Mouse (Mus musculus) ES-Bruce4 (cell line): Measurements from ENCODE around the gene Prkce. TPM values are rescaled to one million over a fixed set of nuclear protein-coding genes. Genes with fewer than 3 reads are reported as not detected.

Experiments used
- H3K27ac ChIP-seq: 2 replicates; pipeline ENCODE4 v1.5.1; 2012; ENCODE audit warnings: low read length, inconsistent platforms; ENCODE audit not compliant: insufficient read depth
- H3K27me3 ChIP-seq: 2 replicates; pipeline ENCODE4 v1.6.1; 2012; ENCODE audit warnings: mild to moderate bottlenecking, low read length, inconsistent platforms; ENCODE audit not compliant: control insufficient read depth, poor library complexity, insufficient read depth, severe bottlenecking
- H3K36me3 ChIP-seq: 2 replicates; pipeline ENCODE4 v1.6.1; 2012; ENCODE audit warnings: inconsistent platforms, mild to moderate bottlenecking, low read length, moderate library complexity; ENCODE audit not compliant: control insufficient read depth, poor library complexity, insufficient read depth, severe bottlenecking
- H3K4me1 ChIP-seq: one replicate; pipeline ENCODE4 v1.8.1; 2011; ENCODE audit warnings: low read length; ENCODE audit not compliant: control insufficient read depth, insufficient read depth
- H3K4me3 ChIP-seq: 2 replicates; pipeline ENCODE4 v1.5.1; 2011; ENCODE audit warnings: low read depth, mild to moderate bottlenecking, low read length
- H3K9ac ChIP-seq: 2 replicates; pipeline ENCODE4 v1.6.1; 2012; ENCODE audit warnings: low read depth, mild to moderate bottlenecking, inconsistent platforms; ENCODE audit not compliant: poor library complexity, severe bottlenecking
- H3K9me3 ChIP-seq: replicated peaks from 2 replicates; pipeline ENCODE4 v1.6.1; 2012; ENCODE audit warnings: mild to moderate bottlenecking, low read length, inconsistent platforms; ENCODE audit not compliant: control insufficient read depth, poor library complexity, insufficient read depth, severe bottlenecking
- CTCF ChIP-seq: IDR thresholded peaks from one replicate; pipeline ENCODE4 v1.8.1; 2011; ENCODE audit warnings: low read depth, low read length
- EP300 ChIP-seq: IDR thresholded peaks from 2 replicates; pipeline ENCODE4 v1.6.1; 2011; ENCODE audit warnings: low read depth, low read length; ENCODE audit not compliant: insufficient read depth
- POLR2A ChIP-seq: IDR thresholded peaks from one replicate; pipeline ENCODE4 v1.8.1; 2011; ENCODE audit warnings: low read length; ENCODE audit not compliant: insufficient read depth
- polyA plus RNA-seq: library from polyadenylated mRNA; stranded (reverse); fragments of >200 nt; gene quantifications from 2 replicates; pipeline ENCODE4 v1.2.4, GENCODE M21; 2011; ENCODE audit warnings: low read depth; ENCODE audit not compliant: missing spikeins, insufficient read depth, insufficient read length

Prkce gene
- polyA plus RNA-seq, 1 experiment = 4.3 TPM

DNA sequence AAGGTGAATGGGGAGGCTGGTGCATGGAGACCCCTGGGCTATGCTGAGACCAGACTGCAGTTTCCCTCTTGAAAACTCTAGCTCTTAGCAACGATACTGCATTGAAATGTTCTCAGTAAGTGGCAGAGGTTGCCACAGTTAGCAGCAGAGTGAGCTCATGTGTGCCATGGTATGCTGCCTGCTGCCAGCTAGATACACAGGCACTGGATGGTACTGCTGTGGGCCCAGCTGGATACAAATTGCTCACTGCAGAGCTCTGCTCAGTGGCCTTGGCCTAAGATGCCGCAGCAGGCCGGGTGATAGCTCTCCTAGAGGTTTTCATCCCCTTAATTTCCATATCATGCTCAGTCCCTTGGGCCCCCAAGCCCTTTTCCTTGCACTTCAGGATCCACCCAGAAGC is 471.7 kb downstream of the Prkce start:
- no peaks in the 10 kb centered on the region for H3K36me3 ChIP-seq
- no peak for TF ChIP-seq CTCF
- H3K9me3 ChIP-seq = no peaks in the 10 kb centered on the region
- no peaks in the 10 kb centered on the region for H3K27me3 ChIP-seq
- no peaks in the 10 kb centered on the region for H3K4me1 ChIP-seq
- no peak overlapping the region for H3K9ac ChIP-seq
- H3K4me3 ChIP-seq = no peak overlapping the region
- H3K27ac ChIP-seq = no peak overlapping the region

DNA sequence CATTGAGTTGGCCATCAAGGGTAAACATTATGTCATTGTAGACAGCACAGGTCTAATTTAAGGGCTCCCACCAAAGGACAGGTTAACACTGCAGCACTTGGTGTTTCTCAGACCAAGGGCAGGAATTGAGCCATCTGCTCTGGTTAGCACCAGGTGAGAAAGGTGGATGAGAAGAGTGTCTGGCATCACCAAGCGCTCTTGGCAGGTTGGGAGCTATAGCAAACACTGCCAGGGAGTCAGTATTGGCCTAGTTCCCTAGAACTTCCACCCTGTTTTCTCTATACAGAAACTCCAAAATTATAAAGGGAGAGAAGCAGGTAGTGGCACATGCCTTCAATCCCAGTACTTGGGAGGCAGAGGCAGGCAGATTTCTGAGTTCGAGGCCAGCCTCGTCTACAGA is 479.6 kb downstream of the Prkce start:
- TF ChIP-seq POLR2A = no peak
- TF ChIP-seq EP300 = no peak
- TF ChIP-seq CTCF = no peak
- H3K27ac ChIP-seq = no peak overlapping the region

DNA sequence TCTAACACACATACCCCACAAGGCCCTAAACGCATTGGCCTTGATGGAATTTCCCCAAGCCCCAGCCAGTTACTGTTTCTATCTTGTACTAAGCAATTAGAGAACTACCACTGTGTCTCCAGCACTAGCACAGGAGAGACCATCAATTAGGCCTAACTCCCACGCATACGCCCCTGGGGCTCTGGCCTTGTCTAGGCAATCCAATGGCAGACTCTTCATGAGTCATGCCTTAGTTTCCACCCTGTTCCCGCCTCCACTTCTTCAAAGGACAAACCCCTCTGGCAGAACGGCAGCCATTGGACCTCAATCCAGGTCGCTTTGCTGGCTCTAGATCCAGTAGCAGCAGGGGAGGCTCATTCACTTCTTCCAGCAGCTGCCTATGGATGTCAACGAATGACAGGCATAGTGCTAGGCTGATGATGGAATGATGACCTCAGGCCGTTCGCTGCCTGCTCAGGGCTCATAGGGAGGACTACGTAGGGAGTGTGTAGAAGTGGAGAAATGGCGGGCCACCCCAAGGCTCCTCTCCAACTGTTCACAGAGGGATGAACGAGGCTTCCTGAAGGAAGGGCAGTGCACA is 481.4 kb downstream of the Prkce start:
- H3K4me3 ChIP-seq = no peak overlapping the region
- no peak overlapping the region for H3K27ac ChIP-seq
- peaks cover 5% of the 10 kb centered on the region for H3K4me1 ChIP-seq
- no peaks in the 10 kb centered on the region for H3K27me3 ChIP-seq
- TF ChIP-seq POLR2A (no peak), EP300 (no peak), CTCF (no peak)
- H3K36me3 ChIP-seq = no peaks in the 10 kb centered on the region
- no peak overlapping the region for H3K9ac ChIP-seq
- no peaks in the 10 kb centered on the region for H3K9me3 ChIP-seq

More for the DNA sequence above, 479.6 kb downstream of the Prkce start:
- Histone ChIP-seq H3K9me3 (no peaks in the 10 kb centered on the region), H3K36me3 (no peaks in the 10 kb centered on the region), H3K4me3 (no peak overlapping the region), H3K4me1 (peaks cover 5% of the 10 kb centered on the region), H3K9ac (no peak overlapping the region), H3K27me3 (no peaks in the 10 kb centered on the region)

DNA sequence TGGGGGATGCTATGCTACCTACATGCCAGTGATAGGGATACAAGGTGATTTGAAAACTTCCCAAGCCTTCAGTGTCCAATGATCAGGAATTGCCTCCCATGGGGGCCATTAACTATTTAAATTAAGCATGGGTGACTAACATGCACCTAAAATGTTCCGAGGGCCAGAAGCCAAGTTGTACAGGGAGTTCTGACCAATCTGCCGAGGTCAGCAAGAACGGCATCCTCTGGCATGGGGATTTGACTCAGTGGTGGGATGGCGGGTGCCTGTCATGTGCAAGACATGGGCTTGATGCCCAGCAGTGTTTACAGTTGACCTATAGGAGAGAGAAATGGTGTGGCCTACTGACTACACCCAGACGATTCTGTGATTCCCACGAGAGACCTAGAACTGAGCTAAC is 482.7 kb downstream of the Prkce start:
- peaks cover 5% of the 10 kb centered on the region for H3K4me1 ChIP-seq
- TF ChIP-seq CTCF = no peak
- TF ChIP-seq EP300 = no peak
- no peak overlapping the region for H3K4me3 ChIP-seq
- no peak overlapping the region for H3K9ac ChIP-seq
- no peak overlapping the region for H3K27ac ChIP-seq
- no peaks in the 10 kb centered on the region for H3K27me3 ChIP-seq
- H3K36me3 ChIP-seq = no peaks in the 10 kb centered on the region
- H3K9me3 ChIP-seq = no peaks in the 10 kb centered on the region

GRCm38 (mm10) chr17:86651091-86651490 is 483.5 kb downstream of the Prkce start:
- H3K27me3 ChIP-seq = no peaks in the 10 kb centered on the region
- H3K9ac ChIP-seq = no peak overlapping the region
- peaks cover 5% of the 10 kb centered on the region for H3K4me1 ChIP-seq
- H3K4me3 ChIP-seq = no peak overlapping the region
- TF ChIP-seq POLR2A = no peak
- no peak for TF ChIP-seq EP300
- TF ChIP-seq CTCF = no peak
- no peaks in the 10 kb centered on the region for H3K36me3 ChIP-seq
- H3K9me3 ChIP-seq = no peaks in the 10 kb centered on the region
- H3K27ac ChIP-seq = no peak overlapping the region

- no peak overlapping the region for H3K4me3 ChIP-seq
- no peaks in the 10 kb centered on the region for H3K27me3 ChIP-seq
- TF ChIP-seq POLR2A = no peak
- no peak for TF ChIP-seq EP300
- no peak for TF ChIP-seq CTCF
Measured at GRCm38 (mm10) chr17:86652751-86653150, 485.2 kb downstream of the Prkce start.

More at GRCm38 (mm10) chr17:86652751-86653150, 485.2 kb downstream of the Prkce start:
- peaks cover 5% of the 10 kb centered on the region for H3K4me1 ChIP-seq
- H3K27ac ChIP-seq = no peak overlapping the region
- H3K36me3 ChIP-seq = no peaks in the 10 kb centered on the region
- no peak overlapping the region for H3K9ac ChIP-seq
- H3K9me3 ChIP-seq = no peaks in the 10 kb centered on the region
